Mouse (Mus musculus) spleen, adult 2 months (tissue): Measurements from ENCODE around the gene Pla1a. TPM values are rescaled to one million over a fixed set of nuclear protein-coding genes. Genes with fewer than 3 reads are reported as not detected.
"Not testable (repeated sequence)": the region's sequence is repeated elsewhere in the genome, so short reads cannot be mapped to it uniquely, and the experiment has no call there.

Experiments used
- DNase-seq, 2 experiments: peaks; one replicate each; pipeline versions ENCODE4 v3.0.0 to v3.0.0-alpha.2; 2012 to 2021; ENCODE audit warnings: low spot score in 2 of 2, low read depth in 1 of 2
- H3K27ac ChIP-seq: fragments of 200-500 bp; 2 replicates; pipeline ENCODE4 v1.5.1; 2012; ENCODE audit warnings: low read length, inconsistent platforms; ENCODE audit not compliant: insufficient read depth
- H3K27me3 ChIP-seq: fragments of 200-500 bp; 2 replicates; pipeline ENCODE4 v1.6.1; 2012; ENCODE audit warnings: mild to moderate bottlenecking, moderate library complexity, low read length, inconsistent platforms; ENCODE audit not compliant: control insufficient read depth, insufficient read depth
- H3K36me3 ChIP-seq: fragments of 200-500 bp; 2 replicates; pipeline ENCODE4 v1.6.1; 2012; ENCODE audit warnings: mild to moderate bottlenecking, low read length, inconsistent platforms; ENCODE audit not compliant: control insufficient read depth, insufficient read depth
- H3K4me1 ChIP-seq: fragments of 200-500 bp; 2 replicates; pipeline ENCODE4 v1.6.1; 2011; ENCODE audit warnings: inconsistent platforms; ENCODE audit not compliant: control insufficient read depth, insufficient read depth, insufficient read length
- H3K4me3 ChIP-seq: fragments of 200-500 bp; 2 replicates; pipeline ENCODE4 v1.5.1; 2011; ENCODE audit warnings: mild to moderate bottlenecking, inconsistent platforms; ENCODE audit not compliant: insufficient read depth, insufficient read length; ENCODE audit errors: extremely low read depth
- CTCF ChIP-seq: fragments of 200-500 bp; IDR thresholded peaks from 2 replicates; pipeline ENCODE4 v1.5.1; 2011; ENCODE audit warnings: mild to moderate bottlenecking, inconsistent platforms; ENCODE audit not compliant: insufficient read depth, insufficient read length, insufficient replicate concordance; ENCODE audit errors: extremely low read depth
- POLR2A ChIP-seq: fragments of 200-500 bp; IDR thresholded peaks from 2 replicates; pipeline ENCODE4 v1.6.1; 2011; ENCODE audit warnings: low read depth, low read length, inconsistent platforms
- WGBS: fragments of 180-500 bp; shearing (Covaris S2); methylation state at CpG from one replicate; pipeline ENCODE4 v1.1.7; 2018; 5-methylcytosine and 5-hydroxymethylcytosine counted together
- polyA plus RNA-seq: library from polyadenylated mRNA; depleted of rRNA; stranded (reverse); fragments of >200 nt; gene quantifications from 2 replicates; pipeline ENCODE4 v1.2.3, GENCODE M21; 2012; rRNA removed

The Pla1a gene
- 0.54 and 0.88 TPM in 2 replicates for polyA plus RNA-seq

DNA sequence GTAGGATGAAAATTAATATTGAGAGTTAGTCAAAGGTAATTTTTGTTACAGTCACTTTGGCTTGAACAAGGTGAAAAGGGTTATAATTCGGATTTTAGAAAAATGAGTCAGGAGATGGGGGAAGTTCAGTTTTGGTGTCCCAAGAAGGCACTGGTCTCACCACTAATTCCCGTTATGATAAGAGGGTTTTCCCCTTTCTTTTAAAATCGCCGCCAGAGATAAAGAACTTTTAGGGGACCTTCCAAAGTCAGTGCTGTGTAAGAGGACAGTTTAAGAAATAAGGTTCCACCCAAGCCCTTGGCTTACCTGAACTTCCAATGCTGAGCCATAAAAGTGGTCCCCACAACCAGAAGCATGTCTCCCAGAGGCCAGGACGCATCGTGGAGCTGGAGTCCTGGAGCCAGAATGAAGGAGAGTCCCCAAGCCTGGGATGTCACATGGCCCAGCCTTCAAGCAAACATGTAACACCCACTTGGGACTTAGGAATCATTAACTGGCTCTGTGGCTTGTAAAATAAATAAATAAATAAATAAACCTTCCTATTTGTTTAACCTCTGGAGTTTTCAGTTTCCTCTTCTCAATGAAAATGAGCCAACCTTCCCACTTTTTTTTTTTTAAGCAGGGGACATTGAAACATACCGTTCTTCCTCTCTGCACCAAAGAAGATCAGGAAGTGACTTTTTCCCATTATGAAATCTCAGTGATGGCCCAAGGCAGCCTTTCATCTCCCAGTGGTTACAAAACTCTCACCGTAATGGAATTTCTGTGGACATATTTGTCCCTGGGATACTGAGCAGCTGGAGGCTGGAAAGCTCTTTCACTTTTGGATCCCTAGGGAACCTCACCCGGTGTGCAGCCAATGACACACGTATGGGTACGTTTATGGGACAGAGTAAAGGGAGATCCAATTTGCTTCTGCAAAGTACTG, at the start of gene Pla1a:
Pla1a (minus strand) TSS at position 648 of the 928 bp plus-strand sequence.
- no peak for DNase-seq
- H3K36me3 ChIP-seq: no peaks in the 10 kb centered on the region
- TF ChIP-seq POLR2A: no peak
- no peak for TF ChIP-seq CTCF
- peak within 1 kb of the TSS; percentile 25; the same call in 1 of the 2 replicates for H3K27ac ChIP-seq
- no peaks in the 10 kb centered on the region for H3K27me3 ChIP-seq
- H3K4me1 ChIP-seq: no peaks in the 10 kb centered on the region
- H3K4me3 ChIP-seq: no peak within 1 kb of the TSS
- 78% methylated on average over 11 of the region's 11 CpGs for WGBS

DNA sequence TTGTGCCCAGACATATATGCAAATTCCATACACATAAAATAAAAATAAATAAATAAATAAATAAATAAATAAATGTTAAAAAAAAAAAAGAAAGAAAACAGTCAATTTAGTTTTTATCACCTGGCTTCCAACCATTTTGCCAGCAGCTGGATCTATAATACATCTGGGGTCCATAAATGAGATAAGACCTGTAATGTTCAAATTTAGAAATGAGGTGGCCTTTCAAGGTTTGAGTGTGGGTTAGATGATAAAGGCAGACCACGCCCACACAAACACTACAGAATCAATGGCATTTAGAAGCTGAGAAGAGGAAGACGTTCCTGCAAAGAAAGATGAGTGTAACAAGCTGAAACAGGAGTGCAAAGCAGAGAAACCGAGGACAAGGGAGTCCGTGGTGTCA, 48.4 kb upstream of the Pla1a start:
- no peaks in the 10 kb centered on the region for H3K36me3 ChIP-seq
- DNase-seq: no peak
- WGBS: 77% methylated on average over 4 of the region's 4 CpGs

GRCm38 (mm10) chr16:38478296-38478695, 45.4 kb upstream of the Pla1a start:
- TF ChIP-seq CTCF: no peak
- no peak for TF ChIP-seq POLR2A
- Histone ChIP-seq H3K27ac (no peak overlapping the region), H3K36me3 (no peaks in the 10 kb centered on the region), H3K4me3 (no peak overlapping the region), H3K27me3 (no peaks in the 10 kb centered on the region), H3K4me1 (peaks cover 3% of the 10 kb centered on the region; the same call in 1 of the 2 replicates)
- WGBS: 84% methylated on average over 3 of the region's 3 CpGs
- no peak for DNase-seq

More for the DNA sequence above, 48.4 kb upstream of the Pla1a start:
- TF ChIP-seq POLR2A (no peak), CTCF (no peak)
- H3K27me3 ChIP-seq: no peaks in the 10 kb centered on the region
- 0 out of 2 replicates have a peak, but pooled peaks cover under 1% of the 10 kb centered on the region for H3K4me1 ChIP-seq
- no peak overlapping the region for H3K4me3 ChIP-seq
- H3K27ac ChIP-seq: no peak overlapping the region

- H3K27ac ChIP-seq, H3K27me3 ChIP-seq, DNase-seq, H3K36me3 ChIP-seq, H3K4me1 ChIP-seq: not testable (repeated sequence)
- 68% methylated on average over 14 of the region's 14 CpGs for WGBS
- peak overlapping the region; percentile 58; the same call in 1 of the 2 replicates for H3K4me3 ChIP-seq
Observed at GRCm38 (mm10) chr16:38477241-38477608, 44.3 kb upstream of the Pla1a start.

- DNase-seq: no peak
- WGBS: 8% methylated on average over 34 of the region's 34 CpGs
- Histone ChIP-seq H3K27me3 (no peaks in the 10 kb centered on the region), H3K4me1 (peaks cover 3% of the 10 kb centered on the region; the same call in 1 of the 2 replicates), H3K36me3 (no peaks in the 10 kb centered on the region), H3K4me3 (peak overlapping the region; percentile 58), H3K27ac (peak overlapping the region; percentile 32; the same call in 1 of the 2 replicates)
- TF ChIP-seq POLR2A: no peak
Observed at GRCm38 (mm10) chr16:38476312-38477240, 43.6 kb upstream of the Pla1a start.

GRCm38 (mm10) chr16:38475681-38476311, 42.9 kb upstream of the Pla1a start:
- no peak for DNase-seq
- Histone ChIP-seq H3K27me3 (no peaks in the 10 kb centered on the region), H3K27ac (no peak overlapping the region), H3K36me3 (no peaks in the 10 kb centered on the region), H3K4me1 (peaks cover 3% of the 10 kb centered on the region; the same call in 1 of the 2 replicates), H3K4me3 (peak overlapping the region; percentile 58; the same call in 1 of the 2 replicates)
- TF ChIP-seq CTCF (no peak), POLR2A (no peak)
- WGBS: 37% methylated on average over 4 of the region's 4 CpGs
